ENCODE assay signal across 9 mouse cellular contexts in the genomic region with DNA sequence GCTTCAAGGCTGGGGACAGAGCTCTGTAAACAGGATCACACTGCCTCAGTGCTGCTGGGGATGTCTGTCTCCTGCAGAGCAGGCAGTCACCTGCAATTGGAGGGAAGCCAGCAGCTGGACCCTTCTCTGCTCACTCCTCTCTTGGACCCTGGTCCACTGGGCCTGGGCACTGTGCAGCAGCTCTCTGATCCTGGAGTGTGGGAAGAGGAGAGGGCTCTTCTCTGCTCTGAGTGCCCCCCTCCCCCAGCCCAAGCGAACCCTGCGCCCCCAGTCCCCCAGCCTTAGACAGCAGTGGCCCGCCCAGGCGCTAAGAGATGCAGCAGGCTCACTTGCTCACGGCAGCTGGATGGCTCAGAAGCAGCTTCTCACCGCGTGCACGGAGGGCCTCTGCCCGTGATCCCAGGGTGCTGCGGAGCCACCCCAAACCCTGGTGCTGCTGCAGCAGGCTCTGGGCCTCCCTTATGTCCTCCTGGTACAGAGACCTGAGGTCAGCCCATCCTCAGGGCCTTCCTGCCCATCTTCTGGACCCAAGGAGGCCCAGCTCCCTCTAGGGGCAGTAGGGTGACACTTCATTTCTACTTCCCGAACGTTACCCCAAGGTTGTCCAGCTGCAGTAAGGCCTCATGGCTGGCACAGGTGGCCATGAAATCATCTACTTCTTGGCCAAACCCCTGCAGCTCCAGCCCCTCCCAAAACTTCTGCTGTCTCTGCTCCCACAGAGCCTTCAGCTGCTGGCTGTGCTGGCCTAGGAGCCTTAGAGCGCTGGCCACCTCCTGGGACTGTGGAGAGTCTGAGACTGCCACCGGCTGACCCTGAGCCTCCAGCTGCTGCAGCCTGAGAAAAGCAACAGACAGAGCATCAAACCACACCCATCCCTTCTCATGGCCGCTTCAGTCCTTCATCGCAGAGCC. TPM values are rescaled to one million over a fixed set of nuclear protein-coding genes. Genes with fewer than 3 reads are reported as not detected.
A peak's percentile ranks its signal among the peaks of the same experiment; 100 is the strongest.
DNase-seq lines count a peak whose midpoint lies in the region; ATAC-seq and TF ChIP-seq lines count a peak whose summit lies in the region.
"Had no signal": no experiment of that assay in that cellular context is flagged by ENCODE, and none has a peak within 500 bp of the region (broad histone marks: within the 10 kb centered on the region; RNA-seq: fewer than 3 reads in every experiment).

No protein-coding gene starts in this region.

- TF ChIP-seq RAD21 in MEL (IDR thresholded peaks at IDR 0.05; ENCODE audit: low read depth, low read length): peak; percentile 63

- no peak overlapping the region for H3K27ac ChIP-seq in MEL (ENCODE audit: control insufficient read depth, low read depth, low read length)
- H3K27ac ChIP-seq in hindbrain, embryonic 14.5 days: no peak overlapping the region
- H3K27ac ChIP-seq in liver, embryonic 14.5 days: no peak overlapping the region
- H3K27ac ChIP-seq in olfactory bulb, adult 2 months (ENCODE audit: insufficient read depth, low read depth, low read length): no peak overlapping the region

- H3K4me3 ChIP-seq in MEL (ENCODE audit: control insufficient read depth in 1 of 2, insufficient read depth in 1 of 2, low read depth in 2 of 2, low read length in 2 of 2): no peak overlapping the region
- no peak overlapping the region for H3K4me3 ChIP-seq in hindbrain, embryonic 14.5 days (replicated peaks; ENCODE audit: low read length)
- no peak overlapping the region for H3K4me3 ChIP-seq in liver, embryonic 14.5 days (ENCODE audit: insufficient read depth in 1 of 2, low read depth in 2 of 2, low read length in 2 of 2)
- peak overlapping the region; percentile 19 for H3K4me3 ChIP-seq in olfactory bulb, adult 2 months (ENCODE audit: insufficient read depth, low read depth, low read length)

- no peak overlapping the region for H3K4me2 ChIP-seq in hindbrain, embryonic 14.5 days (replicated peaks)
- H3K4me2 ChIP-seq in liver, embryonic 14.5 days (ENCODE audit: low read depth): no peak overlapping the region

- DNase-seq in frontal cortex, postnatal 14 days (ENCODE audit: low spot score in 2 of 2): no peak
- DNase-seq in MEL (ENCODE audit: low read depth, low spot score): peak; percentile 45
- peak; percentile 72 for DNase-seq in embryo, embryonic 11 days
- no peak for DNase-seq in hindbrain, embryonic 14.5 days (ENCODE audit: low spot score)
- no peak for DNase-seq in liver, embryonic 14.5 days (ENCODE audit: low read depth in 3 of 3, low spot score in 3 of 3)
- no peak for DNase-seq in yolk sac, embryonic 10.5 days (ENCODE audit: low spot score)

- no peak for TF ChIP-seq POLR2A in MEL (IDR thresholded peaks at IDR 0.05; ENCODE audit: control insufficient read depth in 1 of 2, insufficient read depth in 1 of 2, low read depth in 1 of 2, low read length in 2 of 2, poor library complexity in 1 of 2)
- TF ChIP-seq POLR2A in olfactory bulb, adult 2 months (IDR thresholded peaks at IDR 0.05; ENCODE audit: insufficient read depth, low read depth, low read length): no peak

- H3K79me2 ChIP-seq in MEL (ENCODE audit: control insufficient read depth, insufficient read depth, low read length, poor library complexity): no peaks in the 10 kb centered on the region

- no peaks in the 10 kb centered on the region for H3K36me3 ChIP-seq in MEL (ENCODE audit: control insufficient read depth in 1 of 2, insufficient read depth in 2 of 2, low read length in 2 of 2)
- H3K36me3 ChIP-seq in hindbrain, embryonic 14.5 days (replicated peaks; ENCODE audit: control insufficient read depth, insufficient read depth): no peaks in the 10 kb centered on the region
- H3K36me3 ChIP-seq in liver, embryonic 14.5 days (replicated peaks; ENCODE audit: control insufficient read depth, insufficient read depth, low read depth): no peaks in the 10 kb centered on the region

- ATAC-seq in frontal cortex, adult (ENCODE audit: low TSS enrichment): peak; percentile 47; the same call in 1 of the 2 replicates
- ATAC-seq in hindbrain, embryonic 14.5 days (ENCODE audit: low FRiP score): peak; percentile 44; the same call in 1 of the 2 replicates
- no peak for ATAC-seq in liver, embryonic 14.5 days (ENCODE audit: insufficient read depth)
- ATAC-seq: Patski had no signal

- peaks cover 3 to 6% of the 10 kb centered on the region in 2 experiments; a peak in 2 of 4 replicates for H3K27me3 ChIP-seq in MEL (ENCODE audit: control insufficient read depth in 1 of 2, insufficient read depth in 2 of 2, low read length in 2 of 2)
- no peaks in the 10 kb centered on the region; the same call in 1 of the 2 replicates for H3K27me3 ChIP-seq in hindbrain, embryonic 14.5 days (ENCODE audit: control insufficient read depth, insufficient read depth, low read length)
- H3K27me3 ChIP-seq in liver, embryonic 14.5 days (ENCODE audit: control insufficient read depth, insufficient read depth, low read length): no peaks in the 10 kb centered on the region
- H3K27me3 ChIP-seq: Patski had no signal

- WGBS in hindbrain, embryonic 14.5 days: 40% methylated on average over 16 of the region's 16 CpGs
- WGBS in liver, embryonic 14.5 days (ENCODE audit: insufficient replicate concordance): 45% methylated on average over 16 of the region's 16 CpGs
- 40% methylated on average over 16 of the region's 16 CpGs for WGBS in olfactory bulb, adult 2 months

- TF ChIP-seq CTCF in MEL (IDR thresholded peaks at IDR 0.05 in 2 of 3, conservative IDR thresholded peaks at IDR 0.05 in 1 of 3; ENCODE audit: control insufficient read depth in 1 of 3, insufficient read depth in 1 of 3, low read depth in 2 of 3, low read length in 3 of 3, poor library complexity in 1 of 3, severe bottlenecking in 1 of 3): peak; percentile 57 to 73 (median 70)
- peak; percentile 78 for TF ChIP-seq CTCF in liver, embryonic 14.5 days (IDR thresholded peaks at IDR 0.05; ENCODE audit: low read depth)
- TF ChIP-seq CTCF in olfactory bulb, adult 2 months (IDR thresholded peaks at IDR 0.05; ENCODE audit: insufficient read depth, low read depth, low read length): peak; percentile 69

- TF ChIP-seq EP300 in MEL (IDR thresholded peaks at IDR 0.05; ENCODE audit: low read depth in 1 of 2, low read length in 2 of 2): no peak
- no peak for TF ChIP-seq EP300 in liver, embryonic 14.5 days (IDR thresholded peaks at IDR 0.05; ENCODE audit: low read depth)

- no peak overlapping the region for H3K9ac ChIP-seq in MEL (ENCODE audit: control insufficient read depth, low read depth, low read length, poor library complexity, severe bottlenecking)
- no peak overlapping the region for H3K9ac ChIP-seq in hindbrain, embryonic 14.5 days
- H3K9ac ChIP-seq in liver, embryonic 14.5 days (replicated peaks): no peak overlapping the region

- no peaks in the 10 kb centered on the region for H3K9me3 ChIP-seq in MEL (replicated peaks; ENCODE audit: insufficient read depth, low read length)
- no peaks in the 10 kb centered on the region for H3K9me3 ChIP-seq in hindbrain, embryonic 14.5 days (ENCODE audit: control insufficient read depth, low read length)
- no peaks in the 10 kb centered on the region for H3K9me3 ChIP-seq in liver, embryonic 14.5 days (ENCODE audit: control insufficient read depth, low read length)

- no peaks in the 10 kb centered on the region for H3K4me1 ChIP-seq in MEL (ENCODE audit: control insufficient read depth in 1 of 2, insufficient read depth in 2 of 2, low read length in 2 of 2)
- no peaks in the 10 kb centered on the region for H3K4me1 ChIP-seq in hindbrain, embryonic 14.5 days (replicated peaks; ENCODE audit: control insufficient read depth, insufficient read depth, low read length)
- no peaks in the 10 kb centered on the region for H3K4me1 ChIP-seq in liver, embryonic 14.5 days (replicated peaks; ENCODE audit: control insufficient read depth in 2 of 2, insufficient read depth in 2 of 2, low read length in 1 of 2)
- H3K4me1 ChIP-seq in olfactory bulb, adult 2 months (ENCODE audit: control insufficient read depth, insufficient read depth, low read length): peaks cover 7% of the 10 kb centered on the region

TF ChIP-seq in MEL, 35 proteins besides CTCF, POLR2A, EP300 and RAD21:
- no peak for TF ChIP-seq MXI1 (IDR thresholded peaks at IDR 0.05; ENCODE audit: low read depth, low read length)
- no peak for TF ChIP-seq USF1 (IDR thresholded peaks at IDR 0.05; ENCODE audit: low read depth, low read length)
- peak; percentile 48; the same call in 1 of the 2 replicates for TF ChIP-seq ZC3H11A (IDR thresholded peaks at IDR 0.05; ENCODE audit: low read depth, low read length)
- TF ChIP-seq SMC3 (IDR thresholded peaks at IDR 0.05; ENCODE audit: low read depth, low read length): peak; percentile 67

RNA-seq across cellular contexts. Expression of a gene that starts 35.6 kb away (rescaled TPM):
- 0.54 and 0.59 TPM in 2 replicates for total RNA-seq in MEL (2012; rRNA removed)
- under 1 TPM in 1 of 2 experiments, not detected in 1; 0.32 TPM for polyA plus RNA-seq in MEL (2012; ENCODE audit: insufficient read depth in 1 of 2, insufficient read length in 2 of 2, low read depth in 1 of 2, low replicate concordance in 2 of 2, missing spikeins in 1 of 2)
- 1.9 and 2.7 TPM in 2 replicates for polyA plus RNA-seq in hindbrain, embryonic 14.5 days (2014; fragmentation: Nextera tagmentation; extraction: Ambion mirVana)
- 1.1 and 1.3 TPM in 2 replicates for polyA plus RNA-seq in liver, embryonic 14.5 days (2012; rRNA removed)
- polyA plus RNA-seq in liver, embryonic 14.5 days (2014; fragmentation: Nextera tagmentation; extraction: Ambion mirVana): 0.11 and 0.13 TPM in 2 replicates
- polyA plus RNA-seq in olfactory bulb, adult 2 months (2012; ENCODE audit: insufficient read depth, insufficient read length, low replicate concordance, missing spikeins): not detected in 2 replicates

RNA-seq across cellular contexts. Expression of a gene that starts 41.5 kb away (rescaled TPM):
- total RNA-seq in MEL (2012; rRNA removed): 0.46 and 0.96 TPM in 2 replicates
- 1 to 10 TPM in 1 of 2 experiments, not detected in 1; 1.7 TPM for polyA plus RNA-seq in MEL (2012; ENCODE audit: insufficient read depth in 1 of 2, insufficient read length in 2 of 2, low read depth in 1 of 2, low replicate concordance in 2 of 2, missing spikeins in 1 of 2)
- polyA plus RNA-seq in hindbrain, embryonic 14.5 days (2014; fragmentation: Nextera tagmentation; extraction: Ambion mirVana): 4.0 and 4.3 TPM in 2 replicates
- polyA plus RNA-seq in liver, embryonic 14.5 days (2012; rRNA removed): 1.5 and 1.6 TPM in 2 replicates
- polyA plus RNA-seq in liver, embryonic 14.5 days (2014; fragmentation: Nextera tagmentation; extraction: Ambion mirVana): 0.35 TPM in 1 of 2 replicates, not detected in the other
- polyA plus RNA-seq in olfactory bulb, adult 2 months (2012; ENCODE audit: insufficient read depth, insufficient read length, low replicate concordance, missing spikeins): not detected in 2 replicates

RNA-seq across cellular contexts. Expression of a gene that starts 41.5 kb away (rescaled TPM):
- 4.2 and 5.9 TPM in 2 replicates for total RNA-seq in MEL (2012; rRNA removed)
- 10 to 100 TPM in 1 of 2 experiments, not detected in 1; 12.0 TPM for polyA plus RNA-seq in MEL (2012; ENCODE audit: insufficient read depth in 1 of 2, insufficient read length in 2 of 2, low read depth in 1 of 2, low replicate concordance in 2 of 2, missing spikeins in 1 of 2)
- 16.6 and 23.3 TPM in 2 replicates for polyA plus RNA-seq in hindbrain, embryonic 14.5 days (2014; fragmentation: Nextera tagmentation; extraction: Ambion mirVana)
- 4.7 and 4.9 TPM in 2 replicates for polyA plus RNA-seq in liver, embryonic 14.5 days (2012; rRNA removed)
- polyA plus RNA-seq in liver, embryonic 14.5 days (2014; fragmentation: Nextera tagmentation; extraction: Ambion mirVana): 5.0 and 6.9 TPM in 2 replicates
- not detected in 2 replicates for polyA plus RNA-seq in olfactory bulb, adult 2 months (2012; ENCODE audit: insufficient read depth, insufficient read length, low replicate concordance, missing spikeins)

Comparison
In these comparisons a context has a peak if more than half of its experiments do, and no peak if none do; other contexts are left out.
1. DNase-seq: peak in MEL (single experiment) and embryo, embryonic 11 days (single experiment); none in frontal cortex, postnatal 14 days (0 of 2), hindbrain, embryonic 14.5 days (single experiment), liver, embryonic 14.5 days (0 of 3) and yolk sac, embryonic 10.5 days (single experiment).
2. Peak in every context shown above with its lines, with median percentiles within 50 percentile points of each other: CTCF ChIP-seq.